Mouse (Mus musculus) megakaryocyte, adult 5-6 weeks (primary cell): Measurements from ENCODE around the gene Prkag2. TPM values are rescaled to one million over a fixed set of nuclear protein-coding genes. Genes with fewer than 3 reads are reported as not detected.
A peak's percentile ranks its signal among the peaks of the same experiment; 100 is the strongest.

Experiments
- ATAC-seq: 2 replicates; pipeline ENCODE4 v1.8.0; 2016; ENCODE audit warnings: mild to moderate bottlenecking, inconsistent platforms; ENCODE audit not compliant: poor library complexity, severe bottlenecking
- total RNA-seq, 2 experiments: library from RNA; stranded (forward) in 1 of 2; stranded (reverse) in 1 of 2; fragments of 153-499, 151-499 nt in 1 of 2; fragments of 221-1000, 200-1000 nt in 1 of 2; gene quantifications; 2 replicates each; pipeline versions ENCODE4 v1.2.3 to v1.2.4; 2015 to 2017

The Prkag2 gene
- total RNA-seq (2015) (37.2 and 46.0 TPM in 2 replicates), total RNA-seq (2017) (45.6 and 48.1 TPM in 2 replicates)

DNA sequence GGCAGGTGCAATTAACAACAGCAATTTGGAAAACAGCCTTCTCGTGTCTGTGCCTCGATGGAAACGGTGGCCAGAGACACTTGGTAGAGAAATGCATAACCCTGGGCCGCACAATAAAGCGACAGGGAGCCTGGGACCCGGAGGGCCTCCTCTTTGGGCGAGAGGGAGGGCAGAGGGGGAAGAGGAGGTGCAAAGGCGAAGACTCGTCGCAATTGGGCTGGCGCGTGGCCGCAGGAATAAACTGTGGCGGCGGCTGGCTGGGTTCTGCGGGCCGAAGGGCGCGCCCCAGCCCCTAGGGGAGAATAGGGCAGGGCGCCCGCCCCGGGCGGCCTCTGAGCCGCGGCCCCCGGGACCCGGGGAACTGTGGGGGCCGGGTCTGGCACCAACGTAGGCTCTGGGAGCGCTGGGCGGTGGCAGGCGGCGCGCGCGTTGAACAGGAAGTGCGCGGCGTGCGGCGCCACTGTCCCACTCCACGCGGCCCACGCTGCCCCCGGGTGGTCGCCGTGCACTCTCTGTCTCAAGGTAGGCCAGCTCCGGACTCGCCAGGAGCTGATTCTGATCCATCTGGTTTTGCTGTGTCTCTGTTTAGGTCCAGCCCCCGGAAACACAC, at the start of gene Prkag2:
Prkag2 (minus strand) TSS at position 127 of the 610 bp plus-strand sequence.
- peak; percentile 50 for ATAC-seq

DNA sequence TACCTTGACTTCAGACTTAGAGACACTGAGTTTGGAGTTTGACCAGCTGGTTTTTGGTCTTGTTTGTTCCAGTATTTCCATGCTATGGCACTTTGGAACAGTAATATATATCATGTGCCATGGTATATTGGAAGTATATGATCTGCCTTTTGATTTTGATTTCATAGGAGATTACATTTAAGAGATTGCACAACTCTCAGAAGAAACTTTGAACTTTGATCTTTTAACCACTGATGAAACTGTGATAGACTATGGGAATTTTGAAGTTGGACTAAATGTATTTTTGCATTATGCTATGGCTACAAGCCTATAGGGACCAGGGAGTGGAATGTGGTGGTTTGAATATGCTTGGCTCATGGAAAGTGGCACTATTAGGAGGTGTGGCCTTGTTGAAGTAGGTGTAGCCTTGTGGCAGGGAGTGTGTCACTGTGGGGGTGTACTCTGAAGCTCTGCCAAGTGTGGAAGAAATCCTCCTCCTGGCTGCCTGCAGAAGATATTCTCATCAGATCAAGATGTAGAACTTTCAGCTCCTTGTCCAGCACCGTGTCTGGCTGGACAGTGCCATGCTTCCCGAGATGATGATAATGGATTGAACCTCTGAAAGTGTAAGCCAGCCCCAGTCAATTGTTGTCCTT, 49.0 kb upstream of the Prkag2 start:
- no peak for ATAC-seq

DNA sequence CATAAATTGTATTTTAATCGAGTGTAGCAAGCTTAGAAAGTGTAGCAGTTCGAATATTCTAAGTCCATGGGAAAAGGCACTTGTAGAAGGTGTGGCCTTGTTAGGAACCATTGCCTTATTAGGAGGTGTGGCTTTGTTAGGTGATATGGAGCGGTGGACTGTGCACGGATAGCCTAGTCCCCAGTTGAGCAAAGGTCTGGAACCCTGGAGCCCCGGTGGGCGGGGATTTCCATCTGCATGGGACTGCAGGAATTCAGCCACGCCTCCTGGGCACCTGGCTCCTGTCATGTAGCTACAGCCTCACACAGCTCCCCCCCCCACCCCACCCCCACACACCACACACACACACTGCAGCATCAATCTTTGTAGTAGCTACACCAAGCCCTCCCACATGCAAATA, 46.3 kb upstream of the Prkag2 start:
- ATAC-seq = no peak

DNA sequence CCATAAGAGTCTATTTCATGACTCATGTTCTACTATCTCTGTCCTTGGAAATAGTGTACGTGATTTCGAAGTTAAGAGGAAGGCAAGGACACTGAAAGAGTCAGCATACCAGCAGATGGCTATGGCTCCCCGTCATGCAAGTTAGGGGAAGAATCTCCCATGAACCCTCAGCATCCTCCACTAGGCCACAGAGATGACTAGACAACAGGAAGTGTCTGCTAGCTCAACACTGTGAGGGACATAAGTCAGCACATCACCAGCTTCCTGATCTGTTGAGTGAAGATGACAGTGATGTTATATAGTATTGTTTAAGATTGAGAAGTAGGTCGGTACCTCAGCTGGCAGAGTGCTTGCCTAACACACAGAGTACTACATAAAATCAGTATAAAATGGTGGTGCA, 27.4 kb upstream of the Prkag2 start:
- peak; percentile 56 for ATAC-seq

DNA sequence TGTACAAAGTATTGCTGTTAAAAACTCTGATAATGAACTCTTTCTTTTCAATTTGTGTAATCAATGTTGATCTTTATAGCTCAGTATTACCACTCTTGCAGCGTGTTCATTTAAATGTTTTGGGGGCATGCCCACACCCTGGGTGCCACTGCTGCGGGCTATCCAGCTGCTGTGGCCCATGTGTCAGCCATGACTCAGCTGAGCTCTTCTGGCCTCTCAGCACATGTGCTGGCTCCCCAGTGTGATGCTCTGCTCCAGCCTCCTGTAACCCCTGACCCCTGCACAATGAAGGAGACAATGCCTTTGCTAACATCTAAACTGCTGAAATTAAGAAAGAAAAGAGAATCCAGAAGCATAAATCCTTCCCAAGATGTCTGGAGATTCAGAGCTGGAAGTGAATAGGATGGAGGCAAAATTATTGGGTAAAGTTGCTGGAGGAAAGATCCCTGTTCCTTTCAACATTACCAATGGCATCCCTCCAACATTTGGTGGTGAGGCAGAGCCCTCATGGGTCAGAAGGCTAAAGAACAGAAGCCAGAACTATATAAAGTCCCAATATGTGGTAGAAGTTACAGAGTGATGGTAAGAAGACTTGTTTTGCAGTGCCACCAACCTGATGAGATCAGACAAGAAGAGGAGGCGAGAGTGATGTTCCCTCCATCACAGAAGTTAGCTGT, 25.6 kb upstream of the Prkag2 start:
- no peak for ATAC-seq

DNA sequence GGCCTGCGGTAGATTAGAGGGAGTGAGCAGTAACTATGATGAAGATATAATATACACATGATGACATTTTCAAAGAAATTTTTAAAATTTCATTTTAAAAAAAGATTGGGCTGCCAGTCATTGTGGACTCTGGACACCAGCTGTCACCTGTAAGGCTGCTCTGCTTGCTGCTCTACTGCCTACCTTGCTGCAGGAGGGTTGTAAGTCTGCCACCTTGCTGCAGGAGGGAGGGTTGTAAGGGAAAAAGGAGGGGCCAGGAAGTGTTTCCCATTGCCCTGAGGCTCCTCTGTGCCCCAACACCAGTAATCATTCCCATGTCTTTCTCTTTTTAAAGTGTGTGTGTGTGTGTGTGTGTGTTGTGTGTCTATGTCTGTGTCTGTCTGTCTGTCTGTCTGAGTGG, 22.1 kb upstream of the Prkag2 start:
- no peak for ATAC-seq

DNA sequence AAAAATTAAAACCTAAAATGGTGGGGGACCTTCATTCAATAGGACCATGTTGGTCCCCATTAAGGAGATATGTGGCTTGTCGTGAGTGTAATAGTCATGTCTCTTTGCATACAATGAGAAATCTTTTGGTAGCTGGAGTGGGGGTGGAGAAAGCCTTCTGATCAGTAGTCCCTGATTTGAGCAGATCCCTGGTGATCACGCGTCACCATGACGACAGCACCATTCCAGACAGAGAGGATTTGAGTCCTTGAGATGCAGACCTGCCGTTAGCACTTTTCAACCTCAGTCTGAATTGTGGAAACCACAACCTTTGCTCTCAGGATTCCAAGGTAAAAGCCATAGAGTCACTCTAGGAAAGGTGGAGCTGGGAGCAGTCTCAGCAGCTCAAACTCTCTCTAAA, 18.7 kb upstream of the Prkag2 start:
- no peak for ATAC-seq

DNA sequence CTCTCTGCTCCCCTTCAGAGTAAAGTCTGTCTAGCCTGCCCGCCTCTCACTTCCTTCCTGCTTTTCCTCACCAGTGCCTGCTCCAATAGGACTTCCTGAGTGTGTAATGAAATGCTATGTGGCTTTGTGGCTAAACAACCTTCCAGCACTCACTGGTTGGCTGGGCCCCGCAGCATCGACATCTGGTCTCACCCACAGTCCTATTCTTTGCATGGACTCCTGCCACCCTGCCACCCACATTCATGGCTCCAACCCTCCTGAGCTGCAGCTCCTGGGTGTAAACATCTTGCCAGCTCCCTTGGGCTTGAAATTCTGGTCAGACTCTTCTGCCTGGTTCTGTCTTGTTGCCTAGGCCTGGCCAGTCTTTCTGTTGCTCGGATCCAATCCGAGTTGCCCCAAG, 15.6 kb upstream of the Prkag2 start:
- ATAC-seq = peak; percentile 63

DNA sequence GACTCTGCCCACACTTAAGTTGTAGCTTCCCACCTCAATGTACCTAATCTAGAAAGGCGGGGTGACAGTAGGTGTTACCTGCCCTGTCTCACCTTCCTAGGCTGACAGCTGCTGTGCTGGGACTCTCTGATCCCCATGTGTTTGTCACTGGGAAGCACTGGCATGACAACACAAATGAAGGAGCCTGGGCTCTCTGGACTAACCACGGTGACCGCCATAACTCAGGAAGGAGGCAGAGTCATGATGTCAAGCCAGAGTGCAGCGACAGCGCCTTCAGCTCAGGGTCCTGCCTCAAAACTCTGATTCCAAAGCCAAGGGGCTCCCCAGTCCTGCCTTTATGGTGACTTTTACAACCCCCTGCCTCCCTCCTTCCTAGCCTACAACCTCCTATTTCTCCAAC, 14.8 kb upstream of the Prkag2 start:
- no peak for ATAC-seq

DNA sequence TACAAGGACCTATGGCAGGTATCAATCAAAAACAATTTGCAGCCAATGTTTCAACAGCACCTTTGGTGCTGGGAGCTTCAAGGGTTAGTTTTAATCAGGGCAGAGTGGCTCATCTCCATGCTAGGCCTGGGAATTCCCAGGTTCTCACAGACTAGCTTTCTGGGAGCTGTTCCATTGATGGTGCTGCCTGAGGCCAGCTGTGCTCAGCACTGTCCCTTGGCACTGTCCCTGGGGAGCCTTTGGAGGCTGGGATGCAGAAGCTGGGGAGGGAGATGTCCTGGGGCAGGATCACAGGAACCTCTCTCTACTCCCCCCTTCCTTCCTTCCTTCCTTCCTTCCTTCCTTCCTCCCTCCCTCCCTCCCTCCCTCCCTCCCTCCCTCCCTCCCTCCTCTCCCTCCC, 13.7 kb upstream of the Prkag2 start:
- ATAC-seq = no peak

DNA sequence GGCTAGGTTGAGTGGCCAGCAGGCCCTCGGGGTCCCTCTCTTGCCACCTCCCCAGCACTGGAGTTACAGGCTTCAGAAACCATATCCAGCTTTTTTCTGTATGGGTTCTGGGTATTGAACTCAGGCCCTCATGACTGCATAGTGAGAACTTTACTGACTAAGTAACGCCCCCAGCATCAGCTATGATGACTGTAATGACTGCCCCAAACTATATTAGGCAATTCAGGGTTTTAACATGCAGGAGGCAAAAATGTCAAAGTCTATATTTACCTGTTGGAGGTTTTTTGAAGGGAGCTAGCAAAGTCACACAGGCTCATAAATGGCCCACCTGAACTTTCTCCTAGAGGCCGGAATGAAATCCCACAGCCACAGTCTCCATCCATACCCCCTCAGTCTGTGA, 9.9 kb upstream of the Prkag2 start:
- no peak for ATAC-seq

DNA sequence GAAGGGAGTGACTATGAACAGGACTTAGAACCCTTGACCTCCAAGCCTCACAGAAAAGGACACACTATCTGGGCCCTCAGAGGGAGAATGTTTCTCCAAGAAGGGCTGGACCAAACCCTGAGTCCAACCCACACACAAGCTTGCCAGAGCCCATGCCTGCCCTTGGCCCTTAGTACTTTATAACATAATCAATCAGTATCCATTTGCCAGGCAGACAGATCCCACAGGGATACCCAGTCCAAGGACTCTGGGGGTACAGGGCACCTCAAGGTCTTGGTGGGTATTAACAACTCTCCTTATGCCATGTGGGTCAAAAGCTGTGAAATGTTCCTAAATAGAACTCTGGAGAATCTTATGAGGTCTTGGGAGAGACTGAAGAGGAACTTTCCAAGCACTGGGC, 5.3 kb upstream of the Prkag2 start:
- no peak for ATAC-seq

DNA sequence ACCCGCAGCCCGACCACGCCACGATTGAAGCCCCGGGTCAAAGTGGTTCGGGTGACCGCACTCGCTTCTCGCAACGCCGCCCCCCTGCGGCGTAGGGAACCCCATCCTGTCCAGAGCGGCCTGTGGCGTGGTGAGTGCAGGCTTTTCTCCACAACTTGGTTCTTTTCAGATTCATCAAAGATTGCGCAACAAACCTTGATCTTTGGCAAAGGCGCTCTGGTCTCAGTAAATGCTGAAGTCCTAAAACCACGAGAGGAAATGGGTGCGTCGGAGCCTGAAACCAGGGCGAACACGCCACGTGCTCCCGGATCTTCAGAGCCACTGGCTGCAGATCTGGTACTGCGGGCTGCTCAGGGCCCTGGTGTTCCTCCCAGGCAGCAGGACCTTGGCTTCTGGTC, 683 bp upstream of the Prkag2 start:
- ATAC-seq = peak; percentile 75

DNA sequence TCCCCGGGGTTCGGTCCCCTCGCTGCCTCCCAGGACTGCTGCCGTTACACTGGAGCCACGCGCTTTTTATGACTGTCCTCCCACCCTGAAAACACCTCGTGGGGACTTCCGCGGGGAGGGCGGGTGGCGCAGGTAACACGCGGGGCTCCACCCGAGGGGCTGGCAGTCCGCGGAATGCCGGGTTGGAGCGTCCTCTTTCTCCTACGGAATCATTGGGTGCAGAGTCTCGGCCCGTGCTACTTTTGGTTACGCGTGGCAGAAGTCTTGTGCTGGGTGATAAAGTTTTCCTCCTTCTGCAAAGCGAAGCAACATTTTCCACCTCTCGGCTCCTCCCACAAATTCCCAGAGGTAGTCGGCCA, 306 bp downstream of the Prkag2 start:
- ATAC-seq = 0 out of 2 replicates have a peak, but pooled peaks have one; percentile 2

DNA sequence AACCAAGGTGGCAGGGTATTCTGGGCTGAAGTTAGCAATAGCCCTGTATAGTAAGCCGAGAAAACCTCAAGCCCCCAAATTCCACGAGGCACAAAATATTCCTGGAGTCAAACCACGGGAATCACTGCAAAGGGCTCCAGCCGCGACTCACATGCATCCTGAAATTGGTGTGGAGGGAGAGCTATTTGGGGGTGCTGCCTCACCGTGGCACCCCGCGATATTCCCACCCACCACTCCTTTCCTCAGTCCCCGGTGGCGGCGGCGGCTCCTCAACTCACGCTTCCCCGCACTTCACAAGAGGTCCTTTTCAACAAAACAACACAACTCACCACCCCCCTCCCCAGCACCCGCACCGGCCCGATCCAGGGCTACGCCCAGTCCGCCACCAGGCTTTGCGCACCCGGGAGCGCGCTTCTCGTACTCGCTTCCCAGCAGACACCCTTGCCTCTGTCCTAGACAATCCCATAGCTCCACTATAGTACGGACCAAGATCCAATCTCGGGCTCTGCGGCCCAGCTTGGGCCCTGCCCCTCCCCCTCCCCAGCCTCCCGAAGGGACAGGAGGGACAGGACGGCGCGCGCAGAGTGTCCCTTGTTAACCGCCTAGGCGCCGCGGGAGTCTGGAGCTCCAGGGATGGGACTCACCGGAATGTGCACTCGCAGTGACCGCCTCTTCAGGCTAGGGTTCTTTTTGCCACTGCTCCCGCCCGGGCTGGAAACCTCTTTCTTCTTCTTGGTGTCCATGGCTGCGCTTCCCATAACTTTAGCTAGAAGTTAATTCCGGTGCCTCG, 880 bp downstream of the Prkag2 start:
- peak; percentile 0; the same call in 1 of the 2 replicates for ATAC-seq

DNA sequence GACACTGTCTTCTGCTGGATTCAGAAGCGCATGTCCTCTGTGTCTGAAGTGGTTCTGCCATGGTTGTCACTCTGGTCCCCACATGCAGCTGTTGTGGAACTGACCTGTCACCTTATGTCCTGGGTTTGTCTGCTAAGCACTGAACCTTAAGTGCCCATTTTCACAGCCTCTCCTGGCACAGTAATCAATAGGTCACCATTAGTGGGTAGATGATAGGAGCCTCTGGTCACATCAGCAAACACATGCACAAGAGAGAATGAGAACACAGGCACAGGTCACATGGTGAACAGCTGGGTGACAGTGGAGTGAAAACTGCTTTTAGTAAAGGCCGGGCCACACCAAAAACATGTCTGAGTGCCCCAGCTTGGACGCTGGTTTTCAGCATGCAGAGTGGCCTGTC, 2.6 kb downstream of the Prkag2 start:
- no peak for ATAC-seq

DNA sequence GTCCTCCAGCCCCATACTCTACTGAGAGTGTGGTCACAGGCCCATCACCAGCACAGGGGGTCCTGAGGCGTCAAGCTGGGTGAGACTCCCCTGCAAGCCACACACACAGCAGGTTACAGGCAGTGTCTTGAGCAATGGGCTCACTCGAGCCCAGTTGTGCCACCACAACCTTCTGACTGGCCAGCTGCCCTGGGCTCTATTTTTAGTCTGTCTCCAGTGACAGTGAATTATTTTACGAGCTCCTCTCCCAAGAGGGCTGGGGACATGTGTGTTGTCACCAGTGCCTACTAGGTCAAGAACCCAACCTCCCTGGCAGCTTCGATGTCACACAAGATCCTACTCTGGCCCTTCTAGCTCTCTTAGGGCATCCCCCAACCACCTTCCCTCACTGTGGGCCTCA, 4.0 kb downstream of the Prkag2 start:
- no peak for ATAC-seq

DNA sequence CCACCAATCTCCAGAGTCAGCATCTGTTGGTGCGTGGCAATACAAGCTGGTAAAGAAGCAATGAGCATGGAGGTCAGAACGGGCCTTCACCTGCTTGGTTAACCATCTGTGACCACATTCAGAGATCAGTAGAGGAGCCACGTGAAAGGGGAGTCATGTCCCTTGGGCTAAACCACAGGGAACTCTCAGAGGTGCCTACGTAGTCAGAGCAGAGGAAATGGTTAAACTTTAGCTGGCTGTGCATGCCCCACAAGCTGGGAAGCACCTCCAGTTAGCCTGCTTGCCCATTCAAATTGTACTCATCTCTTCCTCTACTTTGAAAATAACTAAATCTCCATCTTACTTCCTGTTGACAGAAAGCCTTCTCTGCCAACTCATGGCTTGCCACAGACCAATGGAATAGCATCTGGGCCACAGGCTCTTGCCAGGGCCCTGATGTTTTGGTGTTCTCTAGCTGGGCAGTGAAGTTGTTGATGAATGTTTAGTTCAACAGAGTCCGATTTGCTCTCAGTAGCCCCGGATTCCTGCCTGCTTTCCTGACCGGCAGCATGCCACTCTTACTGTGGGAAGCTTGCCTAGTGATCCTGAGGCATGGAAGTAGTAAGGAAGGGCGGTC, 7.7 kb downstream of the Prkag2 start:
- no peak for ATAC-seq

DNA sequence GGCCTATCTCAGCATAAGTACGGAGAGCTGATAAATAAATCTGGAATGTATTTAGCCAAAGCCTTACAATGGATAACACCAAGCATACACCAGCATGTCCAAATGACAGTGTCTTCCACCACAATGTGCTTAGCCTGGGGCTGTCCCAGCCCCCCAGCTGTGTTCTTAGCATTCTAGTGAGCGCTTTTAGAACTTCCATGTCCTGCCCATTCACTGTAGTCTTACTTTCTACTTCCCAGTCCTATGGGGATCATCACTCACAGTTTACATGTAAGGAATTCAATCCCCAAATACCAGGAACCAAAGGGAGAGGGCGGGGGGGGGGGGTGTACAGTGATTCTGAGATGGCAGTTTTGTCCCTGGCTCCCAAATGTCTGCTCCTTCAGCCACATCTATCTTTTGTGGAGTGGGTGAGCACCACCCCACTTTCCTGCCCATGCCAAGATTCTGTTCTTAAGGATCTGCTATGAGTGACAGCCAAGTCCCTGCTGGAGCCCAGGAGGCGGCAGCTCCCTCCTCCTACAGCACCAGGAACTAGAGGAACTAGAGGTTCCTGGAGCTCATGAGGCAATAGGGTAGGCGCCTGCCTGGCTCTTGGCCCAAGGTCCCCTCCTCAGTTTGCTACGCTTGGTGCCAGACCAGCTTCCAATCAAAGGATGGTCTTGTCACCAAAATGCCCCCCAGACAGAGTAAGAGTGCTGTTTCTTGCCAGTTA, 11.0 kb downstream of the Prkag2 start:
- ATAC-seq = peak; percentile 41

DNA sequence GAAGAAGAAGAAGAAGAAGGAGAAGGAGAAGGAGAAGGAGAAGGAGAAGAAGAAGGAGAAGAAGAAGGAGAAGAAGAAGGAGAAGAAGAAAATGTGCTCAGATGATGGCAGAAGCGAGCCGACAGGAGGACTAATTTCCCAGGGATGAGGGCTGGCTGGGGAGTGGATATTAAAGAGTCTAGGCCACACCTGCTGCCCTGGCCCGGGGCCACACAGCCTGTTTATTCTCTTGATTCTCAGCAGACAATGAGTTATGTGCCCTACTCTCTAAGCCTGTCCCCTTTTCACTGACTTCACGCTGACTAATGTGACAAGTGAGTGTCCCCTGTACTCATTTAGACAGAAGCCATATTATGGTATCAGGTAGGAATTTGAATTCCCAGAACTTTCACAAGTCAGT, 11.8 kb downstream of the Prkag2 start:
- no peak for ATAC-seq

DNA sequence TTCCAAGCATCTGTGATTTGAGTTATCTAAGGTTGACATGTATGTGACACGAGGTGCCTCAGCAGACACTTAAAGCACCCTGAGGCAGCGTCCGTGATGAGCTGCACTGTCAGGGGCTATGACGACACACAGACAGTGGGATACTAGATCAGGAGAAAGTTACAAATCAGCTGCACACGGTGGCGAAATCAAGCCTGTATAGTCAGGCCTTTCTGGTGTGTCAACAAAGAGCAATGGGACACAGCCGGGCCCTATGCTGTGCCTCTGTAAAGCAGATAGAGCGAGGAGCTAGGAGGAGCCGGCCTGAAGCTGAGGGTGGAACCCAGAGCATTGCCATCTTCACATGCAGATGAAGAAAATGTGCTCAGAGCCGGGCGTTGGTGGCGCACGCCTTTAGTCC, 12.3 kb downstream of the Prkag2 start:
- no peak for ATAC-seq
